Mouse (Mus musculus): ENCODE measurements around the gene Gm13023. TPM values are rescaled to one million over a fixed set of nuclear protein-coding genes. Genes with fewer than 3 reads are reported as not detected.
"Not testable (repeated sequence)": the region's sequence is repeated elsewhere in the genome, so short reads cannot be mapped to it uniquely, and the experiment has no call there.

Gene Gm13023
- polyA plus RNA-seq (2014; fragmentation: Nextera tagmentation; extraction: Ambion mirVana) = not detected in 2 replicates

DNA sequence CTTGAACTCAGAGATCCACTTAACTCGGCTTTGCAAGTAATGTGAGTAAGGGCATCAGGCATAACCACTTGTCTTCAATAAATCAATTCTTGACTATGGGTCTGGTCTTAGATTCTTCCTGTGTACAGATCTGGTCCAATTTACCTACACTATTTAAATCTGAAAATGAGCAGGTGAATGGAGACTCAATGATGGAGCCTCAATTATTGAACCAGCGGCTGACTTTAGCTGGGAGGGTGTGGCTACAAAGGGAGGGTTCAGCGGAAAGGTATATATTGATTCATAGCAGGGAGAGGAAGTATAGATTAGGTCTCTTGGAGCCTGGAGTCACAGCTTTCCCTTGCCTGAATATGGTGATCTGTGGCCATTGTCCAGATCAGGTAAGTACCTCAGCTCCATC, at the start of gene Gm13023:
Gene Gm13023, plus strand, starts transcription at position 301 of the 400 bp plus-strand sequence.
- H3K9me3 ChIP-seq (ENCODE audit: control insufficient read depth, low read length); H3K4me2 ChIP-seq (ENCODE audit: low read length); H3K4me3 ChIP-seq (ENCODE audit: low read depth, low read length); H3K36me3 ChIP-seq (ENCODE audit: control insufficient read depth, insufficient read depth, low read length); H3K27ac ChIP-seq (ENCODE audit: low read depth); ATAC-seq (replicated peaks; ENCODE audit: low FRiP score, low TSS enrichment, low read depth); H3K9ac ChIP-seq (ENCODE audit: low read length); H3K4me1 ChIP-seq (replicated peaks; ENCODE audit: control insufficient read depth, insufficient read depth, low read length); DNase-seq (ENCODE audit: low spot score); H3K27me3 ChIP-seq (replicated peaks; ENCODE audit: control insufficient read depth, insufficient read depth, low read length): not testable (repeated sequence)
- WGBS = 91% methylated on average over 3 of the region's 3 CpGs

DNA sequence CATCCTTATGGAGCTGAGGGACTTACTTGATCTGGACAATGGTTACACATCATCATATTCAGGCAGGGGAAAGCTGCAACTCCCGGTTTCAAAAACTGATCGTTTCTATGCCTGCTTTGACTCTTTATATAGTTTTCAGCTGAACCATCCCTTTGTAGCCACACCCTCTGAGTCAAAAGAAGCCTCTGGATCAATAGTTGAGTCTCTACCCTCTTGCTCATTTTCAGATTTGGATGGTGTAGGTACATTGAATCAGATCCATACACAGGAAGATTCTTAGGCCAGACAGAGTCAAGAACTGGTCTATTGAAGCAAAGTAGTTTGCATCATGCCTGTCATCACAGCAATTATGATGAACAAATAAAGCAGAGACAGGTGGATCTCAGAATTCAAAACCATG, 26.8 kb downstream of the Gm13023 start, which contains the start of gene Gm13084:
Gene Gm13084, minus strand, starts transcription at position 101 of the 400 bp plus-strand sequence.
- Histone ChIP-seq H3K4me1 (replicated peaks; ENCODE audit: control insufficient read depth, insufficient read depth, low read length) (no peaks in the 10 kb centered on the region), H3K9ac (ENCODE audit: low read length) (no peak within 1 kb of the TSS), H3K27me3 (replicated peaks; ENCODE audit: control insufficient read depth, insufficient read depth, low read length) (no peaks in the 10 kb centered on the region), H3K4me3 (ENCODE audit: low read depth, low read length) (no peak within 1 kb of the TSS), H3K36me3 (ENCODE audit: control insufficient read depth, insufficient read depth, low read length) (no peaks in the 10 kb centered on the region), H3K9me3 (ENCODE audit: control insufficient read depth, low read length) (0 out of 2 replicates have a peak, but pooled peaks cover 2% of the 10 kb centered on the region), H3K4me2 (ENCODE audit: low read length) (no peak within 1 kb of the TSS), H3K27ac (ENCODE audit: low read depth) (no peak within 1 kb of the TSS)
- DNase-seq (ENCODE audit: low spot score) (no peak), ATAC-seq (replicated peaks; ENCODE audit: low FRiP score, low TSS enrichment, low read depth) (no peak)
- 83% methylated on average over 2 of the region's 2 CpGs for WGBS

Other genes starting within 250 kb of the Gm13023 start
- gene BC080695, start 237.7 kb upstream of the Gm13023 start, polyA plus RNA-seq (2014; fragmentation: Nextera tagmentation; extraction: Ambion mirVana) = not detected in 2 replicates
- not detected in 2 replicates for gene Gm13057, start 237.6 kb upstream of the Gm13023 start, polyA plus RNA-seq (2014; fragmentation: Nextera tagmentation; extraction: Ambion mirVana)
- not detected in 2 replicates for gene Gm13083, start 174.3 kb upstream of the Gm13023 start, polyA plus RNA-seq (2014; fragmentation: Nextera tagmentation; extraction: Ambion mirVana)
- not detected in 2 replicates for gene Gm13088, start 132.1 kb upstream of the Gm13023 start, polyA plus RNA-seq (2014; fragmentation: Nextera tagmentation; extraction: Ambion mirVana)
- gene Gm13089, start 86.6 kb upstream of the Gm13023 start, polyA plus RNA-seq (2014; fragmentation: Nextera tagmentation; extraction: Ambion mirVana) = not detected in 2 replicates
- gene Gm13078, start 69.9 kb upstream of the Gm13023 start, polyA plus RNA-seq (2014; fragmentation: Nextera tagmentation; extraction: Ambion mirVana) = not detected in 2 replicates
- not detected in 2 replicates for gene Gm13084, start 26.7 kb downstream of the Gm13023 start, polyA plus RNA-seq (2014; fragmentation: Nextera tagmentation; extraction: Ambion mirVana)
- not detected in 2 replicates for gene Gm13103, start 57.1 kb downstream of the Gm13023 start, polyA plus RNA-seq (2014; fragmentation: Nextera tagmentation; extraction: Ambion mirVana)
- gene Pramef6, start 111.0 kb downstream of the Gm13023 start, polyA plus RNA-seq (2014; fragmentation: Nextera tagmentation; extraction: Ambion mirVana) = not detected in 2 replicates
- not detected in 2 replicates for gene Pramef25, start 161.7 kb downstream of the Gm13023 start, polyA plus RNA-seq (2014; fragmentation: Nextera tagmentation; extraction: Ambion mirVana)
- gene Gm13101, start 177.6 kb downstream of the Gm13023 start, polyA plus RNA-seq (2014; fragmentation: Nextera tagmentation; extraction: Ambion mirVana) = not detected in 2 replicates
- not detected in 2 replicates for gene Pramef17, start 205.0 kb downstream of the Gm13023 start, polyA plus RNA-seq (2014; fragmentation: Nextera tagmentation; extraction: Ambion mirVana)

Data from intestine, embryonic 14.5 days (tissue).